Mouse (Mus musculus) forebrain, embryonic 10.5 days (tissue): ENCODE measurements around the gene Fbn1. TPM values are rescaled to one million over a fixed set of nuclear protein-coding genes. Genes with fewer than 3 reads are reported as not detected.

Experiments
- DNase-seq: peaks from one replicate; pipeline ENCODE4 v3.0.0-alpha.2; 2017; ENCODE audit warnings: low spot score; ENCODE audit errors: extremely low spot score
- H3K27ac ChIP-seq: fragments of 300-500 bp; sonication (generic); 2 replicates; pipeline ENCODE4 v1.5.1; 2016; ENCODE audit warnings: mild to moderate bottlenecking
- H3K27me3 ChIP-seq: fragments of 300-500 bp; sonication (generic); 2 replicates; pipeline ENCODE4 v1.6.1; 2016; ENCODE audit warnings: mild to moderate bottlenecking; ENCODE audit not compliant: poor library complexity, severe bottlenecking
- H3K36me3 ChIP-seq: fragments of 300-500 bp; sonication (generic); replicated peaks from 2 replicates; pipeline ENCODE4 v1.6.1; 2016; ENCODE audit warnings: mild to moderate bottlenecking, moderate library complexity
- H3K4me1 ChIP-seq: fragments of 300-500 bp; sonication (generic); 2 replicates; pipeline ENCODE4 v1.6.1; 2016
- H3K4me3 ChIP-seq: fragments of 300-500 bp; sonication (generic); 2 replicates; pipeline ENCODE4 v1.5.1; 2016; ENCODE audit warnings: mild to moderate bottlenecking, moderate library complexity
- H3K9me3 ChIP-seq: fragments of 300-500 bp; sonication (generic); 2 replicates; pipeline ENCODE4 v1.6.1; 2016; ENCODE audit warnings: mild to moderate bottlenecking, moderate library complexity
- WGBS: fragments of 180-500 bp; shearing (Covaris S2); methylation state at CpG from one replicate; pipeline ENCODE4 v1.1.7; 2016; 5-methylcytosine and 5-hydroxymethylcytosine counted together
- polyA plus RNA-seq: library from polyadenylated mRNA; unstranded; fragments of >200 nt; fragmentation: Nextera tagmentation; extraction: Ambion mirVana; gene quantifications from 2 replicates; pipeline ENCODE4 v1.2.1, GENCODE M21; 2016

The Fbn1 gene
- polyA plus RNA-seq, 1 experiment from 2014 or later, result 5.2 TPM

GRCm38 (mm10) chr2:125394428-125395101, 113.2 kb downstream of the Fbn1 start:
- no peaks in the 10 kb centered on the region for H3K4me1 ChIP-seq
- no peak overlapping the region for H3K27ac ChIP-seq
- no peak overlapping the region for H3K4me3 ChIP-seq
- H3K27me3 ChIP-seq, result no peaks in the 10 kb centered on the region
- peaks cover 6% of the 10 kb centered on the region for H3K36me3 ChIP-seq
- no peak for DNase-seq
- 96% methylated on average over 9 of the region's 9 CpGs for WGBS
- no peaks in the 10 kb centered on the region for H3K9me3 ChIP-seq

GRCm38 (mm10) chr2:125391582-125391981, 116.2 kb downstream of the Fbn1 start:
- DNase-seq, result no peak
- Histone ChIP-seq H3K4me1 (peaks cover 6% of the 10 kb centered on the region; the same call in 1 of the 2 replicates), H3K27ac (no peak overlapping the region), H3K27me3 (no peaks in the 10 kb centered on the region), H3K4me3 (no peak overlapping the region), H3K9me3 (no peaks in the 10 kb centered on the region), H3K36me3 (peaks cover 13% of the 10 kb centered on the region)
- 89% methylated on average over 6 of the region's 6 CpGs for WGBS

DNA sequence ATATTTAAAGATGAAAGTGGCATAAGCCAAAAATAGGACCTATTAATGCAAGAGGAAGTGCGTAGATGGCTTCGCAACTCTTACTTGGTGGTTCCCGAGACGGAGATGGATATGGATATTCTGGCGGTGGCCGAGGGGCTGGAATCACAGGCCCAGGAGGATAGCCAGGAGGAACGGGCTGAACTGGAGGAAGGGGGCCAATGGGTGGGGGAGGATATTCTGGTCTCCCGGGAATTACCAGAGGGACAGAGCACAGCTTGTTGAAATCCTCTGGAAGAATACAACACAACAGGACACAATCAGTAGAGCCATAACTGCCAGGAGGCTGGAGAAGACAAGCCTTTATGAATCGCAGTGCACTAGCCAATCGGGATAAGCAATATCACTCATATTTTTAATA, 118.0 kb downstream of the Fbn1 start:
- no peak for DNase-seq
- WGBS, result 98% methylated on average over 10 of the region's 10 CpGs
- H3K4me3 ChIP-seq, result no peak overlapping the region

GRCm38 (mm10) chr2:125386221-125386965, 121.4 kb downstream of the Fbn1 start:
- Histone ChIP-seq H3K4me1 (peaks cover 6% of the 10 kb centered on the region; the same call in 1 of the 2 replicates), H3K36me3 (peaks cover 25% of the 10 kb centered on the region), H3K4me3 (no peak overlapping the region), H3K9me3 (no peaks in the 10 kb centered on the region), H3K27me3 (no peaks in the 10 kb centered on the region), H3K27ac (no peak overlapping the region)
- WGBS, result 77% methylated on average over 7 of the region's 7 CpGs
- no peak for DNase-seq

More for the DNA sequence above, 118.0 kb downstream of the Fbn1 start:
- Histone ChIP-seq H3K4me1 (peaks cover 6% of the 10 kb centered on the region; the same call in 1 of the 2 replicates), H3K27ac (no peak overlapping the region), H3K36me3 (peaks cover 15% of the 10 kb centered on the region), H3K27me3 (no peaks in the 10 kb centered on the region), H3K9me3 (no peaks in the 10 kb centered on the region)

- WGBS, result 66% methylated on average over 4 of the region's 4 CpGs
Measured at GRCm38 (mm10) chr2:125384941-125385340, 122.9 kb downstream of the Fbn1 start.

DNA sequence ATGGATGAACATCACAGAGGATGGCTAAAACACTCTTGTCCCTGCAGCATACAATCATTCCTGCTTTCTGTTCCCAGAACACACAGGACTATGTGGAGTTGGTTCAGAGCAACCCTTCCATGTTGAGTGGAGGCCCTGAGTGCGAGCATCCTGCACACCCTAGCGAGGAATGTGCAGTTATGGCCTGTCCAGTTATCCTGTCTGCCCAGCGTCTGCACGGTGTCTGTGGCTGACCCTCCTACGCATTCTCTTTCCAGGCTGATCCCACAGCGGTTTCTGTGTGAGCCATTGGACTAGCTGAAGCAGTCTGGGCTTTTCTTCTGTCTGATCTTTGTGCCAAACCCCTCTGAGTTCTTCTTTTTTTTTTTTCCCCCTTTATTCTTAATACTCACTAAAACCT, 123.4 kb downstream of the Fbn1 start:
- peaks cover 27% of the 10 kb centered on the region for H3K36me3 ChIP-seq
- H3K27me3 ChIP-seq, result no peaks in the 10 kb centered on the region
- H3K4me1 ChIP-seq, result peaks cover 6% of the 10 kb centered on the region; the same call in 1 of the 2 replicates
- no peak overlapping the region for H3K4me3 ChIP-seq
- no peak overlapping the region for H3K27ac ChIP-seq
- no peak for DNase-seq
- WGBS, result 92% methylated on average over 6 of the region's 6 CpGs
- H3K9me3 ChIP-seq, result no peaks in the 10 kb centered on the region

More at GRCm38 (mm10) chr2:125384941-125385340, 122.9 kb downstream of the Fbn1 start:
- no peaks in the 10 kb centered on the region for H3K9me3 ChIP-seq
- no peak for DNase-seq
- H3K27me3 ChIP-seq, result no peaks in the 10 kb centered on the region
- H3K4me3 ChIP-seq, result no peak overlapping the region
- H3K36me3 ChIP-seq, result peaks cover 27% of the 10 kb centered on the region
- no peak overlapping the region for H3K27ac ChIP-seq
- H3K4me1 ChIP-seq, result peaks cover 6% of the 10 kb centered on the region; the same call in 1 of the 2 replicates

GRCm38 (mm10) chr2:125383273-125383641, 124.5 kb downstream of the Fbn1 start:
- no peak for DNase-seq
- H3K27ac ChIP-seq, result no peak overlapping the region
- WGBS, result 95% methylated on average over 7 of the region's 7 CpGs
- no peak overlapping the region for H3K4me3 ChIP-seq
- H3K36me3 ChIP-seq, result peaks cover 16% of the 10 kb centered on the region
- H3K9me3 ChIP-seq, result no peaks in the 10 kb centered on the region
- H3K27me3 ChIP-seq, result no peaks in the 10 kb centered on the region
- H3K4me1 ChIP-seq, result peaks cover 6% of the 10 kb centered on the region; the same call in 1 of the 2 replicates

DNA sequence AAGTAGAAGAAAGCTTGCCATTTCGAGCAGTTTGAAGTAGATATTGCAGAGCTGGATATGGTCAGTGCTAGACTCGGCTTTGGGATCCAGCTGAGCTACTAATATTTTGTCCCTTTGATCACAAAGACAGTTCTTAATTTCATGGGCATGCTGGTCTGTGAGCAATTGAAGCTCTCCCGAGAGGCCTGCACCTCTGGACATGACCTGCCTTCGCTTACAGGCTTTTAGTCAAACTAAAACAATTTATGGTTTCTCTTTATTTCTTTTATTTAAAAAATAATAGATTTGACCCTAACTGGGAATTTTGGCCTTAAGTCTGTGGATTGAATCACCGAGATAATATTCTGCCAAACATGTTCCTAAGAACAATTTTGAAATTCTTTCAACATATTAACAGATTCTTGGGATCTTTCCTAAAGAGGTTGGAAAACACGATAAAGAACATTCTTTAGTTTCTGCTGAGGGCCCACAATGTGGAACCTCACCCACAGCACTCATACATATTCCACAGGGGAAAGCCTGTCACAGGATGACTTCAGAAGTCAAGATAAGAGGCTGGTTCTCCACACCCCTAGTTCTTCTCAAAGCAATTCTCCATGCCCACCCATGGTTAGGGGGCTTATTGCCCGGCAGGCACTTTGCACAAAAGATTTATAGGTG, 125.0 kb downstream of the Fbn1 start:
- Histone ChIP-seq H3K27me3 (no peaks in the 10 kb centered on the region), H3K4me1 (peaks cover 6% of the 10 kb centered on the region; the same call in 1 of the 2 replicates), H3K36me3 (peaks cover 15% of the 10 kb centered on the region), H3K9me3 (no peaks in the 10 kb centered on the region), H3K27ac (no peak overlapping the region), H3K4me3 (no peak overlapping the region)
- WGBS, result 88% methylated on average over 7 of the region's 7 CpGs
- DNase-seq, result no peak

DNA sequence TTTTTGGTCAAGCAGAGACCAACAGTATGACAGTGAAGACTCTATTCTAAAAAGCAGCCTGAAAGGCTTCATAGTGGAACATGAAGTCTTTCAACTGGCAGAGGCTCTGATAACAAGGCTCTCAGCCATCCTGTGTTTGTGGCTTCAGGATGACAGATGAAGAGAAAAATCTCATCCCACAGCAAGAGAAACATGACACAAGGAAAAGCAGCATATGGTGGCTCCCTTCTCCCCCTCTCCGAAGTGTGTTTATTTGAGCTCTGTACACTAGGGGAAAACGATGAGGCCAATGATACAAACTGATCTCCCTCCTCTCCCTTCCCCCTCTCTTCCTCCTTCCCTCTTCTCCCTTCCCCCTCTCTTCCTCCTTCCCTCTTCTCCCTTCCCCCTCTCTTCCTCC, 127.7 kb downstream of the Fbn1 start:
- Histone ChIP-seq H3K36me3 (peaks cover 17% of the 10 kb centered on the region), H3K27me3 (no peaks in the 10 kb centered on the region), H3K4me3 (no peak overlapping the region), H3K27ac (no peak overlapping the region), H3K4me1 (peaks cover 8% of the 10 kb centered on the region), H3K9me3 (no peaks in the 10 kb centered on the region)
- no peak for DNase-seq
- 93% methylated on average over 2 of the region's 2 CpGs for WGBS

DNA sequence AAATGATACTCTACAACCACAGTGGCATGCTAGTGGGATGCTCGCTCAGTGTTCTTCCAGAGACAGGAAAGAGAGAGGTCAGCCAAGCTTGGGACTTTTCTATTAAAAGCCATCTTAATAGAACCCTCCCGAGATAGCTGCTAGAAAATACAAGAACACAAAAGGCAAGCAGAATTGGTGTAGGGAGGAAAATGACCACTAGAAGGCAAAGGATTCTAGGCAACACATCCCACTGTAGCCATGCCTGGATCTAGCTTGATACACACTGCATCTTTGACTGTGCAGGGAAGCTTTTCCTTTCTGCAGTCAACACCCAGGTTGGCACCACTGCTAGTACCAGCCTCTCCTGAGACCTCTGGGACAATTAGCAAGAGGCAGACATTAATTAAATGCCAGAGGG, 128.6 kb downstream of the Fbn1 start:
- Histone ChIP-seq H3K27me3 (no peaks in the 10 kb centered on the region), H3K4me3 (no peak overlapping the region), H3K9me3 (no peaks in the 10 kb centered on the region), H3K36me3 (peaks cover 17% of the 10 kb centered on the region), H3K4me1 (peaks cover 8% of the 10 kb centered on the region), H3K27ac (no peak overlapping the region)
- no peak for DNase-seq
- WGBS, result 85% methylated on average over 2 of the region's 2 CpGs

DNA sequence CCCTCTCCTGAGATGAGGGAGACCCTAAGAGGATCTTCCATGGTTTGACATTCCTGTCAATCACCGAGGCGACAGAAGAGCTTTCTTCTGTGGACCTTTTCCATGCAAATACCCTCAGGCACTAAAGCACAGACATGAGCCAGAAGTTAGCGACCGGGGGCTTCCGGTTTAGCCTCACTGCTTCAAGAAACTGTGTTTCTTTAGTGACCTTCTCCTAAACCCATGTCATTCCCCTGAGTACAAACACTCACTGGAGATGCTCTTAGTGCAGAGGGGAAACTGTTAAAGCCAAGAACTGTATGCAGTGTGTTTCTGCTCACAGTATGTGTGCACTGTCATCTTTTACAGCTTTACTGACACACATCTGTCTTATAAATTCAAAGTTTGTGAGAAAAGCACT, 131.9 kb downstream of the Fbn1 start:
- Histone ChIP-seq H3K4me1 (peaks cover 8% of the 10 kb centered on the region), H3K36me3 (peaks cover 8% of the 10 kb centered on the region), H3K27me3 (no peaks in the 10 kb centered on the region), H3K9me3 (no peaks in the 10 kb centered on the region), H3K27ac (no peak overlapping the region), H3K4me3 (no peak overlapping the region)
- no peak for DNase-seq
- WGBS, result 70% methylated on average over 5 of the region's 5 CpGs

- Histone ChIP-seq H3K27me3 (no peaks in the 10 kb centered on the region), H3K4me1 (peaks cover 8% of the 10 kb centered on the region), H3K36me3 (peaks cover 8% of the 10 kb centered on the region), H3K9me3 (no peaks in the 10 kb centered on the region), H3K4me3 (no peak overlapping the region), H3K27ac (no peak overlapping the region)
- WGBS, result 71% methylated on average over 10 of the region's 10 CpGs
- no peak for DNase-seq
Measured at GRCm38 (mm10) chr2:125375301-125375700, 132.5 kb downstream of the Fbn1 start.

DNA sequence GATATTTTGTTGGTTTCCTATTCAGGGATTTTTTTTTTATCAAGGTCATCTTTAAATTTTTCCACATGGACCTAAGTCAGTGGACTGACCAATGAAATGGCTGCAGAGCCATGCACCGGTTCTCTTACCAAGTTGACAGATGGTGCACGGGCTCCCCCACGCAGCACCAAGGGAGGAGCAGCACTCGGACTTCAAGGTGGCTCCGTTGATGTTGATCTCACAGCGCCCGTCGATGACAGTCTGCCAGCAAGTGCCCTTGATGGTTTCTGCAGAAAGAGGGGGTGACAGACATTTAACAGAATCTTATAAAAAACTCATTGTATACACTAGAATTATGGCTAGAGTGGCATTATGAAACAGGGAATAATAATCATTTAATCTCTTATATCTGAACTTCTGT, 138.1 kb downstream of the Fbn1 start:
- Histone ChIP-seq H3K4me1 (no peaks in the 10 kb centered on the region), H3K9me3 (no peaks in the 10 kb centered on the region), H3K27me3 (no peaks in the 10 kb centered on the region), H3K36me3 (peaks cover 41% of the 10 kb centered on the region), H3K4me3 (no peak overlapping the region), H3K27ac (no peak overlapping the region)
- WGBS, result 95% methylated on average over 8 of the region's 8 CpGs
- DNase-seq, result no peak
